Mouse (Mus musculus): ENCODE measurements around the gene Mtnr1b.

Gene Mtnr1b

DNA sequence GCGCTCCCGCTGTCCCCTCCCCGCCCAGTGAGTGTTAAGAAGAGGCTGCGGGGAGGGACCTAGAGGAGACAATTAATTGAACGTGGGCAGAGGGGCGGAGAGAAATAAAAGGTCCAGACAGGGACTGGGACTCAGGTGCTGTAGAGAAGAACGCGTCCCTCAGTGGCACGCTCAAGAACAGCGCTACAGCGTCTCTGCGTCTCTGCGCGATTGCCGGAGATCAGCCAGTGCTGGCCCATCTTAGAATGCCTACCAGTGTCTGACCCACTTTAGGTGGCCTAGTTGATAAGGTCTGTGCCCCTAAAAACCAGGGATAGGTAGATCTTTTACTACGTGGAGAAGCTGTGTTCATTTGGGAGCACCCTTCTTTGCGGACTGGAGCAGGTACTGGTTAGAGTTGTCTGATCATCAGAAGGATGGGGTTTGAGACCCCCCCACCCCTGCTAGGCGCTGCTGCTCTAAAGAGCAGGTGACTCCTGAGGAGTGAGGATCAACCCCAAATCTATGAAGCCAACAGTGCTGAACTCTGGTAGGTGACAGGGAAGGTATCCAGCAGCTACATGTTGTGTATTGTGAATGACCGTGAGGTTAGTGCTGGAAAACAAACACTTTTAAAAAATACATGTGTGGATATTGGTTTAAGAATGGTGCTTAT, at the start of gene Mtnr1b:
Mtnr1b (minus strand) TSS at position 51 of the 655 bp plus-strand sequence.
- TF ChIP-seq POU5F1 (IDR thresholded peaks at IDR 0.05; ENCODE audit: borderline replicate concordance, low read length) = no peak
- no peak for TF ChIP-seq CTCF (conservative IDR thresholded peaks at IDR 0.05; ENCODE audit: low read length)
- TF ChIP-seq NANOG (IDR thresholded peaks at IDR 0.05; ENCODE audit: borderline replicate concordance, low read length) = no peak
- Histone ChIP-seq H3K4me3 (replicated peaks; ENCODE audit: low read length) (peak within 1 kb of the TSS; percentile 68), H3K27me3 (ENCODE audit: insufficient read depth, low read length) (peaks cover 54% of the 10 kb centered on the region), H3K36me3 (ENCODE audit: insufficient read depth, low read length) (no peaks in the 10 kb centered on the region), H3K4me1 (replicated peaks; ENCODE audit: low read depth, low read length) (peaks cover 2% of the 10 kb centered on the region; the same call in 1 of the 2 replicates), H3K9me3 (ENCODE audit: low read length) (no peaks in the 10 kb centered on the region)

DNA sequence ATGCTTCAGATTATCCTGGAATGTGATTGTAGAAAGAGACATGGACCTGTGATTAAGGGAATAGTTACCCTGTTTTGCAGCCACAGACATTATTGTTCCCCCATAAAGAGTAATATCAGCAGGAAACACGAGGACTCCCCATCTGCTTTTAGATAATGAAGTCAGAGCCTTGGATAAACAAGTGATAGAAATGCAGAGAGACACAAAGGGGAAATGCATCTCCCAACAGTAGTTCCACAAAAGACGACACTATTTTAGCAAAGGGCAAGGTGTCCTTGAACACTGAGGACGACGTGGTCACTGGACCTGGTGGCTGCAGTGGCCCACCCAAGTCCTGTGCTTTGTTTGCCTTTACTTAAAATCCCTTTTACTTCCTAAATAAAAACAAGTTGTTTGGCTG, 45.9 kb upstream of the Mtnr1b start:
- no peak overlapping the region for H3K4me3 ChIP-seq (replicated peaks; ENCODE audit: low read length)
- no peaks in the 10 kb centered on the region for H3K9me3 ChIP-seq (ENCODE audit: low read length)
- H3K4me1 ChIP-seq (replicated peaks; ENCODE audit: low read depth, low read length) = peaks cover 5% of the 10 kb centered on the region; the same call in 1 of the 2 replicates
- TF ChIP-seq POU5F1 (IDR thresholded peaks at IDR 0.05; ENCODE audit: borderline replicate concordance, low read length) (no peak), CTCF (conservative IDR thresholded peaks at IDR 0.05; ENCODE audit: low read length) (no peak), NANOG (IDR thresholded peaks at IDR 0.05; ENCODE audit: borderline replicate concordance, low read length) (no peak)
- H3K27me3 ChIP-seq (ENCODE audit: insufficient read depth, low read length) = no peaks in the 10 kb centered on the region
- H3K36me3 ChIP-seq (ENCODE audit: insufficient read depth, low read length) = no peaks in the 10 kb centered on the region

DNA sequence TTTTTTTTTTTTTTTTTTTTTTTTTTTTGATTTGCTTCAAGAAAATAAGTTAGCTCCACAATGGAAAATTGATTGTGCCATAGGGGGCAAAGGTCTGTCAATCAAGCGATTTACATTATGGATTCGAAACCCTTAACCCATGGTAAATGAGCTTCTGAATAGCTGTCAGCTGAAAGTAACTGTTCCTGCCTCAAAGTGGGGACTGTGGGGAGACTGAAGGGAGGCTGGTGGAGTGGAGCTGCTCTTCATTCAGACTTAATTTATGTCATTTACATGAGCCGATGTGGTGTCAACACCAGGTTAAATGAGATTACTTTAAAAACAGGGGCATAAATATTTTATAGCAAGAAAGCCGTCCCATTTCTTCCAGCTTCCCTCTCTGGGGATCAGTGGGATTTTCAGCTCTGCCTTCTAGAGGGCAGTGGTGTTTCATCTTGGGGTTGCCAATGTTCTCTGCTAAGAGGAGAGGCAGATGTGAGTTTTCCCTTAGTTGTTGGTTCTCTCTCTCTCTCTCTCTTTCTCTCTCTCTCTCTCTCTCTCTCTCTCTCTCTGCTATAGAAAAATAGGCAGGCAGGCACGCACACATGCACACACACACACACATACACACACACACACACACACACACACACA, 45.1 kb upstream of the Mtnr1b start:
- no peak overlapping the region for H3K4me3 ChIP-seq (replicated peaks; ENCODE audit: low read length)
- no peaks in the 10 kb centered on the region for H3K36me3 ChIP-seq (ENCODE audit: insufficient read depth, low read length)
- H3K27me3 ChIP-seq (ENCODE audit: insufficient read depth, low read length) = no peaks in the 10 kb centered on the region
- H3K9me3 ChIP-seq (ENCODE audit: low read length) = no peaks in the 10 kb centered on the region
- TF ChIP-seq POU5F1 (IDR thresholded peaks at IDR 0.05; ENCODE audit: borderline replicate concordance, low read length) (no peak), CTCF (conservative IDR thresholded peaks at IDR 0.05; ENCODE audit: low read length) (no peak), NANOG (IDR thresholded peaks at IDR 0.05; ENCODE audit: borderline replicate concordance, low read length) (no peak)
- H3K4me1 ChIP-seq (replicated peaks; ENCODE audit: low read depth, low read length) = peaks cover 5% of the 10 kb centered on the region; the same call in 1 of the 2 replicates

DNA sequence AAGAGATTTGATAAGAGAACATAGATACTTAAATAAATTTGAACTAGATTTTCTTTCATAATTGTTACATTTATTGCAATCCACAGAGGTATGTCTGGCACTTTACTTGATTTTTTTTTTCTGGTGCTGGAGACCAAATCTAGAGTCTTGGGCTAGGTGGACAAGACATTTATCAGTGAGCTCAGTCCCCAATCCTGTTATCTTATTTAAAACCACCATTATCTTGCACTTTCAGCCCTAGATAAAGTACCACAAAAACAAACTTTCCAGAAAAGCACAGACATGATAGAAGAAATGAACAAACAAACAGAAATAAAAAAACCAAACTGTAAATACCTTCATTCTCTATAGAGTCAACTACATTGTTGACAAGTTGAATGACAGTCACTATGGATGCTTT, 42.2 kb upstream of the Mtnr1b start:
- Histone ChIP-seq H3K27me3 (ENCODE audit: insufficient read depth, low read length) (no peaks in the 10 kb centered on the region), H3K4me1 (replicated peaks; ENCODE audit: low read depth, low read length) (no peaks in the 10 kb centered on the region), H3K9me3 (ENCODE audit: low read length) (no peaks in the 10 kb centered on the region), H3K36me3 (ENCODE audit: insufficient read depth, low read length) (no peaks in the 10 kb centered on the region), H3K4me3 (replicated peaks; ENCODE audit: low read length) (no peak overlapping the region)
- TF ChIP-seq NANOG (IDR thresholded peaks at IDR 0.05; ENCODE audit: borderline replicate concordance, low read length) (no peak), POU5F1 (IDR thresholded peaks at IDR 0.05; ENCODE audit: borderline replicate concordance, low read length) (no peak), CTCF (conservative IDR thresholded peaks at IDR 0.05; ENCODE audit: low read length) (no peak)

DNA sequence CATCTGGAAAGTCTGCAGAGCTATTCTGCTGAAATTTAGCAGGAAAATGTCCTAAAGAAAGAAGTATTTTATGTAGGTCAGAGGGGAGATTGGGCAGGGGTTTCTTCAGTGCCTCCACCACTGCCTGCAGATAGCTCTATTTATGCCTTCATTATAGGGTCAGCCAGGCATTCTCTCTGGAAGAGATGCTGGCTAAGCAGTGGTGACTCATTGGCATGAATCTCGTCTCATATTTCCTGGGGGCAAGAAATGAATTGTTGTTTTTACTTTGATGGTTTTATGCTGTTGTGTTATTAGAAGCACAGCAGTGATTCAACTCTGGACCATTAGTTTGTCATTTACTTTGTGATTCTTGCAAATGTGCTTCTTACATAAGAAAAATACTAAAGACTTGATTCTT, 38.4 kb upstream of the Mtnr1b start:
- H3K4me3 ChIP-seq (replicated peaks; ENCODE audit: low read length) = no peak overlapping the region
- no peaks in the 10 kb centered on the region for H3K27me3 ChIP-seq (ENCODE audit: insufficient read depth, low read length)
- H3K9me3 ChIP-seq (ENCODE audit: low read length) = no peaks in the 10 kb centered on the region
- no peaks in the 10 kb centered on the region for H3K4me1 ChIP-seq (replicated peaks; ENCODE audit: low read depth, low read length)
- TF ChIP-seq NANOG (IDR thresholded peaks at IDR 0.05; ENCODE audit: borderline replicate concordance, low read length) (no peak), POU5F1 (IDR thresholded peaks at IDR 0.05; ENCODE audit: borderline replicate concordance, low read length) (no peak), CTCF (conservative IDR thresholded peaks at IDR 0.05; ENCODE audit: low read length) (no peak)
- H3K36me3 ChIP-seq (ENCODE audit: insufficient read depth, low read length) = no peaks in the 10 kb centered on the region

DNA sequence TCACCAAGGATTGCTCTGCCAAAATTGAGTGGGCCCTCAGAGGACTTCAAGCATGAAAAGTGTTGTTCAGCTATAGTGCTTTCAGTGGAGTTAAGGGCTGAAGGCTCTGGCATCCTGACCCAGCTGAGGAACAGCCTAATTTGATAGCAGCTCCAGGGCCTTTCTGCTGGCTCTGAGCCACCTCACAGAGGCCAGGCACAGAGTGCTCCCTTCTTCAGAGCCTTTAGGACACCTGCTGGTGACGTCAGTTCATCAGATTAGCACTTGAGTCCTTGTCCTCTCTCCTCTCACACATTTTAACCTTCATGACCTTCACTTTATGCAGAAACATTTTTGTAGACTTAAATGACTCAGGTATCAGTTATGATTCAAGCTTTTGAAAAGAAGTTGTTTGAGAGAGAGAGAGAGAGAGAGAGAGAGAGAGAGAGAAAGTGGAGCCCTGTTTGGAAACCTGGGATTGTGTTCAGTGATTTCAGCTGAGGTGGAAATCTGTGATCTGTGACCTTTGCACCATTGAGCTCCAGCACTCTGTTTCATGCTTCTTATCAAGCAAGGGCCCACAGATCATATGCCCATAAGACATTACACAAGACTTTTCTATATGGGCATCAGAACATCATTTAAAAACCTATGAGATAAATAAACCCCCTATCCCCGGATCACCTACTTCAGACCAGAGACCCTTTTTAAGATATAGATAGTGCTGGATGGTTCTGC, 35.2 kb upstream of the Mtnr1b start:
- no peaks in the 10 kb centered on the region for H3K36me3 ChIP-seq (ENCODE audit: insufficient read depth, low read length)
- TF ChIP-seq POU5F1 (IDR thresholded peaks at IDR 0.05; ENCODE audit: borderline replicate concordance, low read length) (no peak), NANOG (IDR thresholded peaks at IDR 0.05; ENCODE audit: borderline replicate concordance, low read length) (no peak), CTCF (conservative IDR thresholded peaks at IDR 0.05; ENCODE audit: low read length) (no peak)
- H3K9me3 ChIP-seq (ENCODE audit: low read length) = no peaks in the 10 kb centered on the region
- no peaks in the 10 kb centered on the region for H3K27me3 ChIP-seq (ENCODE audit: insufficient read depth, low read length)
- no peaks in the 10 kb centered on the region for H3K4me1 ChIP-seq (replicated peaks; ENCODE audit: low read depth, low read length)
- no peak overlapping the region for H3K4me3 ChIP-seq (replicated peaks; ENCODE audit: low read length)

DNA sequence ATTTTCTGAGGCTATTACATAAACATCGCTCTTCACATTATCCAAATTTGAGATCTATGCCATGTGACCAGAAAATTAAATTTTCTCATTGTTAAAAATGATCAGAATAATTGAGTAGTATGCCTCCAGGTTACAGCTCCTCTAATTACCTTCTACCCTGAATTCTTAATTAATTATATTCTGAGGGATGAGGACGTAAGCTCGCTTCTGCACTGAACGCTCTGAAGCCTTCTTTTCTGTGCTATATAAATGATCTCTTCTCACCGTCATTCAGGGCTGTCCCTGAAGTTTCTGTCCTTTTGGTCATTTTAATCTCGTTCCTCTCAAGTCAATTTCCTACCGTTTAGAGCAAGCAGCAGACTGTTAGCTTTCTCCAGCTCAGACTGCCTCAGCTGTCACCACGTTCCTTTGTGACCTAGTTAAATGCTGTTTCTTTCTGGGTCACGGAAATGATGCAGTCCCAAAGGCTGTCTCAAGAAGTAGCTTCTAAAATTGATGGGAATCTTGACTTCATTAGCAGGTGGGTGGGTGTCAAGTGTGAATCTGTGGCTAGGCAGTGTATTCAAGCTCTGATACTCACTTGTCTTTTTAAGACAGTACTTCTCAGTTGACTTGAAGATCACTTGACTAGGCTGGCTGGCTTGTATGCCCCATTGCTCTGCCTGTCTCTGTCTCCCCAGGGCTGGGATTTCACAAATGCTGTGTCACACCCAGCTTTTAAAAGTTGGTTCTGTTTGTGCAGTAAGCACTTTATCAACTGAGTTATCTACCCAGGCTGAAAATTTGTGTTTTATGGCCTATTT, 29.8 kb upstream of the Mtnr1b start:
- no peaks in the 10 kb centered on the region for H3K27me3 ChIP-seq (ENCODE audit: insufficient read depth, low read length)
- no peak overlapping the region for H3K4me3 ChIP-seq (replicated peaks; ENCODE audit: low read length)
- no peaks in the 10 kb centered on the region for H3K4me1 ChIP-seq (replicated peaks; ENCODE audit: low read depth, low read length)
- no peaks in the 10 kb centered on the region for H3K9me3 ChIP-seq (ENCODE audit: low read length)
- TF ChIP-seq POU5F1 (IDR thresholded peaks at IDR 0.05; ENCODE audit: borderline replicate concordance, low read length) (no peak), CTCF (conservative IDR thresholded peaks at IDR 0.05; ENCODE audit: low read length) (no peak), NANOG (IDR thresholded peaks at IDR 0.05; ENCODE audit: borderline replicate concordance, low read length) (no peak)
- H3K36me3 ChIP-seq (ENCODE audit: insufficient read depth, low read length) = no peaks in the 10 kb centered on the region

DNA sequence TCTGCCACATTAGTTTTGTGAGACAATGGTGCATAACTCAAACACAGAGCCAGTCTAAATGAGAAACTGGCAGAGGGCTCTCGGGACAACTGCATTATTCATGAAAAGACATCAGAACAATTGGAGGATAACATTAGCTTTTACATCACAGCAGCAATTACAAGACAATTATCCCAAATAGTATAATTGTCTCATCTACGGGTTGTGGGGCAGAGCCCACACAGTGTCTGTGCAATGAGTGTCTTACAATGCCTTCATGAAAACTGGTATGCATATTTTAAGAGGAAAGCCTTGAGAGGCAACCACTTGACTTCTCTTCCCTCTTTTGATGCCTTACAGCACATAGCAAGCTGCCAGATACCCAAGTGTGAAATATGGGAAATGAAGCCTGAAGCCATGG, 23.8 kb upstream of the Mtnr1b start:
- Histone ChIP-seq H3K36me3 (ENCODE audit: insufficient read depth, low read length) (no peaks in the 10 kb centered on the region), H3K27me3 (ENCODE audit: insufficient read depth, low read length) (no peaks in the 10 kb centered on the region), H3K4me3 (replicated peaks; ENCODE audit: low read length) (no peak overlapping the region), H3K4me1 (replicated peaks; ENCODE audit: low read depth, low read length) (no peaks in the 10 kb centered on the region), H3K9me3 (ENCODE audit: low read length) (no peaks in the 10 kb centered on the region)
- TF ChIP-seq NANOG (IDR thresholded peaks at IDR 0.05; ENCODE audit: borderline replicate concordance, low read length) = no peak
- no peak for TF ChIP-seq POU5F1 (IDR thresholded peaks at IDR 0.05; ENCODE audit: borderline replicate concordance, low read length)
- no peak for TF ChIP-seq CTCF (conservative IDR thresholded peaks at IDR 0.05; ENCODE audit: low read length)

All from E14TG2a.4 (cell line).